Mouse (Mus musculus) midbrain, embryonic 10.5 days (tissue): ENCODE measurements at regions not wholly inside any gene's neighbourhood (a gene's known extent, or its start where the extent isn't known, plus 50 kb on each side); places are given as distances from the start of the nearest gene placed in this dataset.

Experiments
- DNase-seq: peaks from one replicate; pipeline ENCODE4 v3.0.0-alpha.2; 2017; ENCODE audit warnings: low spot score
- H3K27ac ChIP-seq: fragments of 300-500 bp; sonication (generic); replicated peaks from 2 replicates; pipeline ENCODE4 v1.5.1; 2016; ENCODE audit warnings: mild to moderate bottlenecking
- H3K27me3 ChIP-seq: fragments of 300-500 bp; sonication (generic); 2 replicates; pipeline ENCODE4 v1.6.1; 2016; ENCODE audit warnings: low read depth, mild to moderate bottlenecking; ENCODE audit not compliant: poor library complexity, severe bottlenecking
- H3K36me3 ChIP-seq: fragments of 300-500 bp; sonication (generic); 2 replicates; pipeline ENCODE4 v1.6.1; 2016; ENCODE audit warnings: mild to moderate bottlenecking, moderate library complexity
- H3K4me1 ChIP-seq: fragments of 300-500 bp; sonication (generic); 2 replicates; pipeline ENCODE4 v1.6.1; 2016
- H3K4me3 ChIP-seq: fragments of 300-500 bp; sonication (generic); 2 replicates; pipeline ENCODE4 v1.5.1; 2016; ENCODE audit warnings: mild to moderate bottlenecking, moderate library complexity
- H3K9me3 ChIP-seq: fragments of 300-500 bp; sonication (generic); replicated peaks from 2 replicates; pipeline ENCODE4 v1.6.1; 2016; ENCODE audit warnings: mild to moderate bottlenecking
- WGBS: fragments of 180-500 bp; shearing (Covaris S2); methylation state at CpG from one replicate; pipeline ENCODE4 v1.1.7; 2016; 5-methylcytosine and 5-hydroxymethylcytosine counted together

DNA sequence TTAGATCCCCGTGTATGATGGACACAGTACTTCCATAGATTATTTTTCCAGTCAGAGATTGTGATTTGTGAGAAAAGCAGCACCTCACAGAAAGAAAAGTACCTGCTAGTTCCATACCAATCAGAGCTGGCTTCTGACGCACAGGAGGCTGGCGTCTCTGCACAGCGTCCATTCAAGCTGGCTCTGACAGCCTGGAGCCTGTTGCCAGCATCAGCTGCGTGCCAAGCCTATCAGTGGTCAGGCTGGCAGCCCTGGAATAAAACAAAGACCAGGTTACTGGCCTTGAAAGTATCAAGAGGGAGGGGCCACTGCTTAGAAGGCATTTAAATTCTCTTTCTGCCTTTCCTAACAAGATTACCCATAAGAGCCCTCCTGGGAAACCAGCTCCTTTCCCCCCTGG, 239.3 kb downstream of the Efnb2 start:
- 88% methylated on average over 5 of the region's 5 CpGs for WGBS
- Histone ChIP-seq H3K9me3 (no peaks in the 10 kb centered on the region), H3K27me3 (no peaks in the 10 kb centered on the region)

GRCm38 (mm10) chr8:8419360-8420330, 241.4 kb downstream of the Efnb2 start:
- Histone ChIP-seq H3K27me3 (no peaks in the 10 kb centered on the region), H3K27ac (no peak overlapping the region), H3K9me3 (no peaks in the 10 kb centered on the region), H3K4me3 (no peak overlapping the region), H3K36me3 (no peaks in the 10 kb centered on the region), H3K4me1 (no peaks in the 10 kb centered on the region)
- DNase-seq = no peak
- 89% methylated on average over 15 of the region's 15 CpGs for WGBS

More for the DNA sequence above, 239.3 kb downstream of the Efnb2 start:
- H3K27ac ChIP-seq = no peak overlapping the region
- no peak for DNase-seq
- H3K36me3 ChIP-seq = no peaks in the 10 kb centered on the region
- peaks cover 5% of the 10 kb centered on the region; the same call in 1 of the 2 replicates for H3K4me1 ChIP-seq
- H3K4me3 ChIP-seq = no peak overlapping the region

DNA sequence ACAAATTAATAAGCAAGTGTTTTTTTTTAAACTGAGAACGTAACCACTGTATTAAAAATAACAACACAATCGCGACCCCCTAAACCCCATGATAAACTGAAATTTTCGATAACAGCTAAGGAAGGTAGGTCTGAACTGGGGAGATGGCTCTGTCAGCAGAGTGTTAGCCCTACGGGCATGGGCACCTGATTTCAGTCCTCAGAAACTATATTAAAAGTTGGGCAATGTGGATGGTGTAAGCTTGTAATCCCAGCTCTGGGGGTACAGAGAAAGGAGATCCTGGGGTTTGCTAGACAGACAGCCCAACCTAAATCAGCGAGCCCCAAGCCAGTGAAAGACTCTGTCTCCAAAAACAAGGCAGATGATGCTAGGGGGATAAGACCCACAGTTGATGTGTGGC, 242.1 kb downstream of the Efnb2 start:
- Histone ChIP-seq H3K36me3 (no peaks in the 10 kb centered on the region), H3K9me3 (no peaks in the 10 kb centered on the region)

GRCm38 (mm10) chr8:8418525-8418924, 242.5 kb downstream of the Efnb2 start:
- H3K36me3 ChIP-seq = no peaks in the 10 kb centered on the region
- WGBS = 83% methylated on average over 2 of the region's 2 CpGs
- DNase-seq = no peak
- H3K27me3 ChIP-seq = no peaks in the 10 kb centered on the region
- no peaks in the 10 kb centered on the region for H3K9me3 ChIP-seq
- no peak overlapping the region for H3K27ac ChIP-seq
- no peaks in the 10 kb centered on the region for H3K4me1 ChIP-seq
- H3K4me3 ChIP-seq = no peak overlapping the region

More for the DNA sequence above, 242.1 kb downstream of the Efnb2 start:
- Histone ChIP-seq H3K4me3 (no peak overlapping the region), H3K27me3 (no peaks in the 10 kb centered on the region), H3K4me1 (no peaks in the 10 kb centered on the region), H3K27ac (no peak overlapping the region)
- DNase-seq = no peak
- WGBS = 92% methylated on average over 6 of the region's 6 CpGs

- no peak overlapping the region for H3K4me3 ChIP-seq
- H3K4me1 ChIP-seq = no peaks in the 10 kb centered on the region
- H3K27me3 ChIP-seq = no peaks in the 10 kb centered on the region
- no peak for DNase-seq
- WGBS = 90% methylated on average over 10 of the region's 10 CpGs
- H3K36me3 ChIP-seq = no peaks in the 10 kb centered on the region
- H3K9me3 ChIP-seq = no peaks in the 10 kb centered on the region
- no peak overlapping the region for H3K27ac ChIP-seq
These were observed 244.8 kb downstream of the Efnb2 start for GRCm38 (mm10) chr8:8416092-8416701.

GRCm38 (mm10) chr8:8407357-8407756, 253.7 kb downstream of the Efnb2 start:
- no peak for DNase-seq
- Histone ChIP-seq H3K4me1 (no peaks in the 10 kb centered on the region), H3K27me3 (no peaks in the 10 kb centered on the region), H3K4me3 (no peak overlapping the region), H3K27ac (no peak overlapping the region), H3K9me3 (no peaks in the 10 kb centered on the region), H3K36me3 (no peaks in the 10 kb centered on the region)
- WGBS = 88% methylated on average over 3 of the region's 3 CpGs

DNA sequence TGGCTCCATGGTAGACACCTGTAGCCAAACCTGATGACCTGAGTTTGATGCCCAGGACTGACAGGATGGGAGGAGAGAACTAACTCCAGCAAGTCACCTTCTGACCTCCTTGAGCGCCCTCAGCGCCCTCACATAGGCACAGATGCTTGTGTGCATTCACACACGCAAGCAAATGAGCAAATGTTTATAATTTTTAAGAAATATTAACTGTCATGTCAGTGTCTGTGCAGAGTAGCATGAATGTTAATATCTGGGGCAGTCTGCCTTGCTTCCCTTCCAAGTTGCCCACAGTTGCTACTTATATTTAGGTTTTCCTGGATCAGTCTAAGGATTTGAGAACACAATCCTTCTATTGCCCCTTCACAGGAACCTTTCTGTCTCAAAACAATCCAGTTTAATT, 257.6 kb downstream of the Efnb2 start:
- 89% methylated on average over 3 of the region's 3 CpGs for WGBS

DNA sequence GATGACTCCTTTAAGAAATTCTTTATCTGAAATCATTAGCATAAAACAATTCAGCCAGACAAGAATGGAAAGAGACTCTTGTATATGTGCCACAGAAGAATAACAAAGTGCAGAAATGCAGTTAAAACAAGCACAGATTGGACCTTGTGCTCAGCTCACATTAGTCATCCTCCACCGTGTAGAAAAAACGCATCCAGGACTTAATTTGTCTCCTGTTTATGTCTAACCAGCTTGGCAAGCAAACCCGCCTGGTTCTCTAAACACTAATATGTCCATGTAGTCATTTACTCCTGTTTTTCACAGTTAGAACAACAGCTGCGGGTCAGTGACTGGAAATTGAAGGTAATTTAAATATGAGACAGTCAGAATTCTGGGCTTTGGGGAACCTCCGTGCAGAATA, 268.7 kb downstream of the Efnb2 start:
- no peak overlapping the region for H3K27ac ChIP-seq
- H3K36me3 ChIP-seq = no peaks in the 10 kb centered on the region
- no peaks in the 10 kb centered on the region for H3K9me3 ChIP-seq
- H3K4me1 ChIP-seq = no peaks in the 10 kb centered on the region
- H3K27me3 ChIP-seq = no peaks in the 10 kb centered on the region
- DNase-seq = no peak
- no peak overlapping the region for H3K4me3 ChIP-seq
- WGBS = 88% methylated on average over 5 of the region's 5 CpGs

More for the DNA sequence above, 257.6 kb downstream of the Efnb2 start:
- no peaks in the 10 kb centered on the region for H3K27me3 ChIP-seq
- no peak overlapping the region for H3K4me3 ChIP-seq
- no peak overlapping the region for H3K27ac ChIP-seq
- DNase-seq = no peak
- H3K36me3 ChIP-seq = no peaks in the 10 kb centered on the region
- H3K4me1 ChIP-seq = no peaks in the 10 kb centered on the region
- no peaks in the 10 kb centered on the region for H3K9me3 ChIP-seq

GRCm38 (mm10) chr8:8391321-8391720, 269.7 kb downstream of the Efnb2 start:
- no peak for DNase-seq
- H3K9me3 ChIP-seq = no peaks in the 10 kb centered on the region
- H3K27ac ChIP-seq = no peak overlapping the region
- H3K4me1 ChIP-seq = no peaks in the 10 kb centered on the region
- no peaks in the 10 kb centered on the region for H3K27me3 ChIP-seq
- no peak overlapping the region for H3K4me3 ChIP-seq
- WGBS = 91% methylated on average over 9 of the region's 9 CpGs
- H3K36me3 ChIP-seq = no peaks in the 10 kb centered on the region

DNA sequence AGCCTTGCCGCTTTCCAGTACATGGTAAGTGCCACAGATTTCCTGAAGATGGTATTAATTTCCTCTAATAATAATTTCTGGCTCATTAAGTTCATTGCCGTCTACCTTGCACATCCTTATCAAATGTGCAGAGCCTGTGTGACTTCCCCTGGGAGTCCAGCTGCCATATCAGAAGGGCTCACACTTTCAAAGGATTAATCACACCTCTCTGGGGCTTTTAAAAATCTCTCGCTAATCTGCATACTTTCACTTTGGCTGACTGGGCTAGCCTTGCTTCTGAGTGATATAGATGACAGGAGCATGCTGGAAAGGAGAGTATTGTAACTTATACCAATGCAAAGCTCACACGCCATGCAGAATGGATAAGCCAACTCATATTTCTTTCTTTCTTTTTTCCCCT, 282.8 kb downstream of the Efnb2 start:
- Histone ChIP-seq H3K27ac (no peak overlapping the region), H3K4me1 (peaks cover 16% of the 10 kb centered on the region), H3K27me3 (peaks cover 10% of the 10 kb centered on the region), H3K9me3 (no peaks in the 10 kb centered on the region), H3K36me3 (no peaks in the 10 kb centered on the region), H3K4me3 (no peak overlapping the region)
- no peak for DNase-seq
- 58% methylated on average over 4 of the region's 4 CpGs for whole genome bisulfite sequencing

GRCm38 (mm10) chr8:8376791-8377190, 284.3 kb downstream of the Efnb2 start:
- H3K9me3 ChIP-seq = no peaks in the 10 kb centered on the region
- WGBS = 53% methylated on average over 3 of the region's 3 CpGs
- H3K4me3 ChIP-seq = no peak overlapping the region
- H3K4me1 ChIP-seq = peaks cover 16% of the 10 kb centered on the region
- H3K27me3 ChIP-seq = peaks cover 14% of the 10 kb centered on the region
- H3K36me3 ChIP-seq = no peaks in the 10 kb centered on the region
- H3K27ac ChIP-seq = no peak overlapping the region
- DNase-seq = no peak

DNA sequence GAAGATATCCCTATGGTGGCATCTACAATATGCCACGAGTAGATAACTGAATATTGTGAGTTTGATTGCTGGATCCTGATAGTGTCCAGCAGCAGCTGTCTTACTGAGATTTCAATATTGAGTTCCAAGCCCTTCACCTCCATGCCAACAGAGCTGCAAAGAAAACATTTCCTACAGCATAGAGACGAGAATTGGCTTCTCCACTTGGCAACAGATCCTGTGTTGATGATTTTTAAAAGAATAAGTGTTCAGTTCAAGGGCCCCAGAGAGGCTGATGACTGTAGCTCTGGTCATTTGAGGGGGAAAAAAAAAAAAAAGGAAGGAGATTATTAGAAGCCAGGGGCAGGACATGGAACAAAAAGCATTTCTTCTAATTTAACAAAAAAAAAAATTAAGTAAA, 284.7 kb downstream of the Efnb2 start:
- 65% methylated on average over 2 of the region's 2 CpGs for WGBS
- no peak for DNase-seq
- no peaks in the 10 kb centered on the region for H3K36me3 ChIP-seq
- no peaks in the 10 kb centered on the region for H3K9me3 ChIP-seq
- H3K27me3 ChIP-seq = peaks cover 14% of the 10 kb centered on the region
- peaks cover 16% of the 10 kb centered on the region for H3K4me1 ChIP-seq
- no peak overlapping the region for H3K4me3 ChIP-seq
- no peak overlapping the region for H3K27ac ChIP-seq

DNA sequence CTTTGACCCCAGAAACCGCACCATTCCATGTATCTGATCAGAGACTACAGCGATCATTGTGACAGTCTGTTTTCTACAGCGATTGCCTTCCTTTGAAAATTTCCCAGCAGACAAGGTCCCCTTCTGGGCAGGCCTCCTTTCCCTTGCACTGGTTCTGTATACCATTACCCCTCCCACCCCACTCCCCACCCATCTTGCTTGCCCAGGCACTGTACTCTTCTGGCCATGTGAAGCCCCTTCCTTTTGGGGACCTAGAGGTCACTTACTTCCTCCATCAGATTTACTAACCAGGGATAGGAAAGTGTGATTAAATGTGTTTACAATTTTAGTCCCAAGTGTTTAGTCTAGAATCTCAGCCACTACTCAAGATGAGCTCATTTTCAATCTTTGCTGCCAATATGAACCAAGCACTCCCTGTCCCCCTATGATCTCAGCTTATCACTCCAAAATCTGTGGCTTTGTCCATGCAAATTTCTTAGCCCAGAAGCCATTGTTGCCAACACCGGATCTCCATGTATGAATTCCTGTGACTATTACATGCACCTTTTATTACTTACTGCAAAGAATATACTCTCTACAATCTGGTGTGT, 293.7 kb downstream of the Efnb2 start:
- Histone ChIP-seq H3K27ac (no peak overlapping the region), H3K27me3 (peaks cover 4% of the 10 kb centered on the region; the same call in 1 of the 2 replicates), H3K36me3 (no peaks in the 10 kb centered on the region), H3K9me3 (no peaks in the 10 kb centered on the region), H3K4me3 (no peak overlapping the region), H3K4me1 (peaks cover 4% of the 10 kb centered on the region; the same call in 1 of the 2 replicates)
- 85% methylated on average over 4 of the region's 4 CpGs for WGBS
- no peak for DNase-seq
